Mouse (Mus musculus): ENCODE results near the gene Slc25a38.

- no peak for TF ChIP-seq POLR2A (IDR thresholded peaks at IDR 0.05; ENCODE audit: borderline replicate concordance, control insufficient read depth, low read depth, low read length)
- no peak for TF ChIP-seq CTCF (IDR thresholded peaks at IDR 0.05; ENCODE audit: control insufficient read depth, insufficient read depth, low read length)
These were observed 35.7 kb upstream of the Slc25a38 start for GRCm38 (mm10) chr9:120074516-120074915.

Data from bone marrow, adult 2 months (tissue).